Mouse (Mus musculus): ENCODE data around the gene Gm20696. TPM values are rescaled to one million over a fixed set of nuclear protein-coding genes. Genes with fewer than 3 reads are reported as not detected.

Gm20696 gene
- total RNA-seq, 1 experiment from 2014 or later = 5.0 TPM

DNA sequence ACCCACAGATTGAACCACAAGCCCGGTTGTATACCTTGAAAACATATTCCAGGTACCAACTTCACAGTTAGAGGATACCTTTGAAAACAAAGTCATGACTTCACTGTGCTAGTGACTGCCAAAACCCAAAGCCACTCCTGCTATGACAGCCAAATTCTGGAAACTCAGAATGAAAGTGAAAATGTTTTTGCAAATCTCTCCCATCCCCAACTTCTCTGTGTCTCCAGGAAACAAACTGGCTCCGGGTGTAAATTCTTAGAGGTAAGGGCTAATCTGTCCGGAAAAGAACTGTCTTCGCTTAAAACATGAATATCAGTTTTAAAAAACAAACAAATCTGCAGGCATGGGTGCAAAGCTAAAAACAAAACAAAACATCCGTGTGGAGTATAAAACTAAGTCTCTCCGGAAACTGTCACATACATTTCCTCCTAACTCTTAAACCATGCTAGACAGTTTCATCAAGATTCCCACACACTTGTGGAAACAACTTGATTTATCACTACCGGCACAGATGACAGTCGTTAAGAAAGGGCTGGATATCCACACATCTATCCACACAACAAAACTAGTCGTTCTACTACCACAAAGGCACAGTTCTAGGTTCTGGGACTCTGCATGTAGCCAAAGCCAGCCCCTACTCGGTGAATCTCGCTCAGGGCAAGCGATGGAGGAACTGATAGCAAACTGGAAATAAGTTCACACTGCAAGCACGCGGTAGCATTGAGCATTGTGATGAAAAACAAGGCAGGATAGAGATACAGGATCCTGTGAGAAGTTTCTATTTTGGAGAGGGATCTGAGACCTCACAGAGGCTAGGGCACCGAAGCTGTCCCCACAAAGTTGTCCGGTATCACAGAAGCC, 910 bp downstream of the Gm20696 start:
- peak; percentile 19 for DNase-seq

DNA sequence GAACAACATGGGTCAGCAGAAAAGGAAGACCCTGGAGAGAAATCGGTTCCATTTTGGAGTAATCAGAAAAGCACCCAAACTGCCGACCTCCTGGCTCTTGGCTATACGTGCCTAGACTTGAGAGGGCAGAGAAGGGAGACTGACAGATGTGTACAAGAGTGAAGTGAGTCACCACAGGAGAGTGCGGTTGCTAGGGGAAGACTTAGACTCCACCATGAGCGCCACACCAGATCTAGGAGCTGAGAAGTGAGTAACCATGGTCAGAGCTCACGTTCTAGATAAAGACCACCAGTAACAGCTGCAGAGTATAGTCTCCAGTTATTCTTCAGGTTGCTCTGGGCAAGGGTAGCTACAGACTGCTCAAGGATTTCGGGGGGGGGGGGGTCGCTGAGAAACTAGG, 3.4 kb downstream of the Gm20696 start:
- no peak for DNase-seq

DNA sequence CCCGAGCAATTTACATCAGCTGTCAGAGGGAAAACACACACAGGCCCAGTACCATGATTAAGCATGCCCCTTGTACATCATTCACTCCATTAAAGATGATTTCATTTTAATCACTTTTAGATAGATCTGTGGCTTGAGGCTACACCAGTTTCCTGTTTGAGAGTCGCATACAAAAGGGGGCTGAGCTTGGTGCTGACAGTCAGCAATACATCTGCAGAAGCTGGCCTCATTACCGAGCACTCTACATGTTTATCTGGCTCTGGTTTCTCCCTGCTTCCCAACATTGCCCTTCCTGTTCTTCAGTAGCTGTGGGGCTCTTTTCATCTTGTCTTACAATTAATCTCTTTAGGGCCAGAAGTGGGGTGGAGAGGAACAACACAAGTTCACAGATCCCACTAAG, 6.2 kb downstream of the Gm20696 start:
- no peak for DNase-seq

GRCm38 (mm10) chr6:99658586-99658985, 8.0 kb downstream of the Gm20696 start:
- DNase-seq = peak; percentile 30

- peak; percentile 37 for DNase-seq
Observed at GRCm38 (mm10) chr6:99656088-99656487, 10.5 kb downstream of the Gm20696 start.

DNA sequence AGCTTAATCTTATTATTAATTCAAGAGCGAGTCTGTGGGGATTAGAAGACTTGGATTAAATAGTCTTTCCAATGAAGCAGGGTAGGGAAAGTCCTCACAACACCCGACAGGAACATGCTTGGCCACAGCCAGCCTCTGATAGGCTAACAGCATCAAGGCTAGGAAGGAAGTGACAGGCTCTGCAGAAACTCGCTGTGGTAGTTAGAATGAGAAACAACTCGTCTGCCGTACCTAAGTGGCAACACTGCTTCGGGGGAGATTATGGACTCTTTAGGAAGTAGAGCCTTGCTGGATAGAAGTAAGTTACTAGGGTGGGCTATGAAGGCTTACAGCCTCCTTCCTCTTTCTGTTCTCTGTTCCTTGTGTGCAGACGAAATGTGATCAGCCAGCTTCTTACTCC, 11.1 kb downstream of the Gm20696 start:
- DNase-seq = no peak

DNA sequence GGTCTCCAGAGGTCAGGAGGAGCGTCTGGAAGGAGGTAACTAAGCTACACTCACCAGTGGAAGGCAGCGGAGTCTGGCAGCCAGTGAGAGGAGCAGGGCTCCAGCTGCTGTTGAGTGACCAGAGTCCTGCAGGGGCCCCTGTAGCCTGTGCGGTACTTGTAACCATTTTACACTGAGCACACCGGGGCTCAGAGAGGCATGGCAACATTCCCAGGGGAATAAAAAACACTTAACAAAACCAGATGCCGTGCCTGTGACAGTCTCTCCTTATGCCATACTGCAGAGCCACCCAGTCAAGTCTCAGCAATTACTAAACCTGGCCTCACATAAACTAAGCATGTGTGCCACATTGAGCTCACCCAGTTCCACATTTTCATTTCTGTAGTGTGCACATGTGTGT, 12.3 kb downstream of the Gm20696 start:
- DNase-seq = no peak

DNA sequence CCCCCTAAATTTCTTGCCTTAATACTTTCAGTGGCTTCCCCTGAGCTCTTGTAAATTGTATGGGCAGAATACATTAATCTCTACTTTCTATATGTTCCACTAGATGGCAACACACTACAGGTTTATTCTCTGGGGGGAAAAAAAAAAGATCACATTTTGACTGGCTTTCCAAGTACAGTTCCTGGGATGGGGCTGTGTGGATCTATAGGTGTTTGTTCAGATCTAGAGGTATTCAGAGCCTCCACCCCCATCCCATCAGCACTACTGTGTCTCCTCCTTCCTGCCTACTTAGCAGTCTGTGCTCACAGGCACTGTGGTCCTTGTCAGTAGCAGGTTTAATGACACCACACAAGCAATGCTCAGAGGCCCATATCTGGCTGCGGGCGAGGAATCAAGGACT, 14.3 kb downstream of the Gm20696 start:
- no peak for DNase-seq

DNA sequence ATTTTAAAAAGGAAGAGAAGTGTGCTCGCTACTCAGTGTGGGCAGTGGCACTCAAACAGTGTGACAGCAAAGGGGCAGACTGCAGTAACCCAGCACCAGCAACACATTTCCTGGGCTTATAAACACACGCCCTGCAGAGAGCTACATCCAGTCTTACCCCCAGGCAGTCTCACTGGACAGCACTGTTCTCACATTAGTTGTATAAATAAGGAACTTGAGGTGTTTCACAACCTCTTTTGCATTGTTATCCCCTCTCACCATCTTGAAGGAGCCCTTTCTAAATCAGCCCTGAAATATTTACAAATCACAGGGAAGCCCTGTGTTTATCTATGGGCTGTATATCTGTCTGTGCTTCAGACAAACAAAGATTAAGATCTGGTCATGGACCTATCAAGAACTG, 17.3 kb downstream of the Gm20696 start:
- no peak for DNase-seq

- DNase-seq = no peak
Observed at GRCm38 (mm10) chr6:99646344-99646743, 20.3 kb downstream of the Gm20696 start.

DNA sequence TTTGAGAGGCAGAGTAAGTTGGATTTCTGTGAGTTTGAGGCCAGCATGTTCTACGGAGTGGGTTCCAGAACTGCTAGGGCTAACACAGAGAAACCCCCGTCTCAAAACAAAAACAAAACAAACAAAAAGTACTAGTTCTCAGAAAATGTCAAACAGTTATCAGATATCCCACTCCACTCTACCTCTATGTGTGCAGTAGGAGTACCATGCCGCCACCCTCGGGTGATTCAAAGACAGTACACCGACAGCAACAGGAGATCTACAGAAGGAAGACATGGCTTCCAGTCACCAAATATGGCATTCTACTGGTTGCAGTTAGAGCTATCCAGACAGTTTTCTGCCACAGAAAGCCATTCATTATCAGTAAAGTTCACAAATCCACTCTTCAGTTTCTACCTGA, 21.7 kb downstream of the Gm20696 start:
- DNase-seq = peak; percentile 35

GRCm38 (mm10) chr6:99644386-99644785, 22.2 kb downstream of the Gm20696 start:
- no peak for DNase-seq

DNA sequence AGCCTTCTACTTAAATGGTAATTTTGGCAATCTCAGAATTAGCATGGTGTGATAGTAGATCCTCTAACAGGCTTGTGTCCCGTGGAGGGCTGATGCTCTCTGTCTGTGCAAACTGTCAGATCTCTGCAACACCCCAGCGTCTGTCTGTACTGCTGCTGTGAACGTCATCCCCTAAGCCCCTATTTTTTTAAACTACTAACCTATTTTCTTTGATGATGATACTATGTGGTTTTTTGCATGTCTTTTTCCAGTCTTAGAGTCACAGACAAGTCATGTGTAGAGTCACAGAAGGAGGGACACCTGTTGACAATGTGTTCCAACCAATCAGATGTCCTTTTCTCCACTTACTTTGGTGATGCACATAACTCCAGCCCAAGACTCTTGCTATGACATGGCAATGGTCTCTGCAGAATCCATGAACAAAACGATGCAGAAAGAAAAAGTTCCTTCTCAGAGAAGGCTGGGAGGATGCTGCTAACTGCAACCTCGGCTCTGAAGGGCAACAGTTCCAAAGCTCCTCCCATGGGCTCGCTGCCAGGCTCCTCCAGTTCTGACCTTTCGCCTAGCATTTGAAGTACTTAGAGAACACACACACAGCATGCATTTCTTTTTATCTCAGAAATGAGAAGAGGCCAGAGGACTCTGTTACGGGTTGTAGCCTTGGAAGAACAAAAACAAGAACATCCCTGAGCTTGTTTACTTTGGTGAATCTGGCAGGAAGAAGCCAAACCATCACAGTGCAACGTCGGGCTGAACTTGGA, 23.0 kb downstream of the Gm20696 start:
- DNase-seq = peak; percentile 87

DNA sequence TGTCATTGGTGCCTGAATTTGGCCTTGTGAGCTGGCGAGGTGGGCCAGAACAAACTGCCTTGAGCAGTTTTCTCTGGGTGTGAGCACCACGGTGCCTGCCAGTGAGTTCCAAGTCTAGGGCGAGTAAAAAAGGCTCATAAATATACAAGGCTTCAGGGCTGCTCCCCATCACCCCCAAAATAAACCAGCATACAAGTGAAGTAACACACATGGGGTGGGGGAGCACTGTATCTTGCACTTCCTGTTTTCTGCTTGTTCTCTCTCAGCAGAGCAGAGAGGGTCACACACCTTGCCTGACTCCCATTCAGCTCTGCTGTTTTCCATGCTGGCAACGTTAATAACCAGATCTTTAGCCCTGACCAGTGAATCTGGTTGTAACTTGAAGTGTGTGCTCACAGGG, 29.1 kb downstream of the Gm20696 start:
- no peak for DNase-seq

DNA sequence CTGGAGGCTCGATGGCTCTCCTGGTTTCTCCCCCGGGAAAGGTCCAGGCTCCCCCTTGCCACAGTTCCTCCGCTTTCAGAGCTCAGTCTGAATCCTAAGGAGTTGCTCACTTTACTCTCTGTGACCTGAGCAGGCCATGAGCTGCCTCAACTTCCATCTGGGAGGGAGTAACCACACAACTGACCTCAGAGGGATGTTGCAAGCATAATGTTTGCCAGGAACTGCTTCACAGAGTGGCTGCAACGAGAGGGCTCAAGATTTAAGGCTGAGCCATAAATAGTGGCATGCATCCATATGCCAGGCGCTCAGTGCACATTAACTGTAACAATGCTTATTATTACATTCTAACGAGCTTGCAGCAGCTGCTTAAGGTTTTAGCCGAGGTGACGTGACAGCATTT, 29.8 kb downstream of the Gm20696 start:
- no peak for DNase-seq

DNA sequence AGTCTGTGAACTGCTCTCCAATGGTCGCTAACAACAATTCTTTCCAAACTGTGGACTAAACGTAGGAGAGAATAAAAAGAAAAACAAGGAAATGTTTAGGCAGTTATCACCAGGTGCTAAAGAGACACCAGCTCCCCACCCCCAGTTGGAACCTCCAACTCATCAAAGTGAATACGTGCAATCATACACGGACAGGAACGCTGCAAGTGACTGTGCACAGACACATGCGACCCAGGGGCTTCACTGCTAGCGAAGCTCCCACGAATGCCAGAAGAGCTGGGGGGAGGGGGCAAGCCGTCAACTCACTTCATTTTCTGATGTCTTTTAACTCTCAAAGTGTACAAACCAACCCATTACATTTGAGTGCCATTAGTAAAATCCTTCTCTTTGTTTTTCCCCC, 30.5 kb downstream of the Gm20696 start:
- no peak for DNase-seq

DNA sequence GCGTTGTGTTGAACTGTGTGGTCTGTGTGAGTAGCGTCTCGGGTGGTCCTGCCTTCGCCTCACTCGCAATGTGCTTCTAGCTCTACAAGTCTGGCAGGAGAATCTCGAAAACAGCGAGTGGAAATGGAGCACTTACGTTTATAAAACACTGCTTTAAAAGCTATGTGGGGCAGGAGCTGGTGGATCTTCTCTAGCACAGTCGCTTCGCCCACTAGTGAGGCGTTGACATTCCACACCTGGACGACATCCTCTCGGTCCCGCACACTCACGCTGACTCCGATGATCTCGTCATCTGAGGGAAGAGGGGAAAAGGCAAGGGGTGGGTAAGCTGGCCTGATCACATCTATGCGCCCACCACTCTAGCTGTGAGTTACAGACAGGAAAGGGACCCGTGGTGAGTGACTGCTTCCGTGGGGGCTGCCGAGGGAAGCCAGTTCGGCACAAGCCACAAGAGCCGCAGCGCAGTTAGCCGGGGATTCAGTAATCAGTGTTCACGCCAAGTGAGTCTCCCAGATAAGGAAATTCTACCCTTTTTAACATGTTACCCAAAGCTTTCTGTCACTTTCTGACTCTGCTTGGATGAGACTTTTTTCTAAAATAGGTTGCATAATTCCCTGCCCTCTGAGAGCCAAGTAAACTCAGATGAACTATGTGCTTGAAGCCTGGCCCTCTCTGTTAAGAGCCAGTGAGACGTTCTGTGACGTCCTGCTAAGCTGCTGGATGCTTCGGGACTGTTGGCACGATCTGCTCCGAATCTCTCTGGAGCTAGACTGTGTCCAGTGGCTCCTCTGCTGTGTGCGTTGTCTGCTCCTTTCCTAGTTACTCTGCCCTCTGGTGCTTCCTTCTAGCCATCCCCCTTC, 34.2 kb downstream of the Gm20696 start:
- DNase-seq = peak; percentile 40

- DNase-seq = no peak
Observed at GRCm38 (mm10) chr6:99631637-99632036, 35.0 kb downstream of the Gm20696 start.

DNA sequence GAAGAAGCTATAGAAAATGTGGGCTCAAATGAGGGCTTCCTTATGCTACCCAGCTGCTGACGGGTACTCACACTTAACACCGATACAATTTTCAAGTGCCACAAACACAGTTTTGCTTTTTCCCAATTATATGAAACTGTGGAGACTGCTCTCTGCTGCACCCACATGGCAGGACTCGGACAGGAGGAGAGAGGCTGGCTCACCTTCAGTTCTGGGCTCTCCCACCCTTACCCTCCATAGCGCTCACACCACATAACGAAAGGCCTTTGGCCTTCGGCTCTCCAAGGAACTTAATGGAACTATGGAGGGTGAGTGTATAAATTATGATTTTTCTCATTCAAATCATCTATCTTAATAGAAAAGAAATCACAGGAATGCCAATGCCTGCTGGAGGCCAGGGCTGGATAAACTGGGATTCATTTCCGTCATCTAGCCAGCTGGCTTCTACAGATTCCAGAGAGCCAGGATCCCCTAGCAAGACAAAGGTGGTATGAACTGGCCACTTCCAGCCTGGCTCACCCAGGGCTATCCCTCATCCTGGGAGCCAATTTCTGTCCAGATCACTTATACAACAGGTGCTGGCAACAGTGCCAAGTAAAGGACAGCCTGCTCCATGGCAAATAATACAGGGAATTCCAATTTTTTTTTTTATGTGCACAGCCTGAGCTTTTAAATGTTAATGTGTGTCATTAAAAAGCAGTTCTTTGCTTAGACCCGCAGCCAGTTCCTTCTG, 36.7 kb downstream of the Gm20696 start:
- DNase-seq = no peak

- DNase-seq = no peak
Observed at GRCm38 (mm10) chr6:99626347-99626746, 40.2 kb downstream of the Gm20696 start.

- DNase-seq = no peak
Observed at GRCm38 (mm10) chr6:99625803-99626202, 40.8 kb downstream of the Gm20696 start.

DNA sequence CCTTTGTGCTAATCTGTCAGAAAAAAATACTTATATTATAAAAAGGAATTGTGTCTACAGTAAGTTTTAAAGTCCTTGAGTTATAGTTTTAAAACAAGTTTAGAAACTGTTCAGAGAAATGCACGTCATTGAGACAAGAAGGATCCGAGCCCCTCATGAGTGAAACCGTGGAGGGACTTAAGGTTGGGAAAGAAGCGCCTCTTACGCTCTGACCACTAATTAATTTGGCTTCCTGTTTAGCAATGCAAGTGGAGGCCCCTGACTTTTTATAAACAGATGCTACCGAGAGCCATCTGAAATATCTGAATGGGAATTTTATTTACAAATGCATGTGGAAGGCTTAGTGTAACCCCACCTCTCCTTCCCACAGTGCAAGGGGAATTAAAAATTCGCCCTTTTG, 41.3 kb downstream of the Gm20696 start:
- DNase-seq = no peak

Measured in adrenal gland, postnatal 14 days (tissue).